Mouse (Mus musculus): ENCODE measurements around the gene Dmkn. TPM values are rescaled to one million over a fixed set of nuclear protein-coding genes. Genes with fewer than 3 reads are reported as not detected.
"Not testable (repeated sequence)": the region's sequence is repeated elsewhere in the genome, so short reads cannot be mapped to it uniquely, and the experiment has no call there.

The Dmkn gene
- polyA plus RNA-seq, 1 experiment from 2014 or later: not detected

- Histone ChIP-seq H3K9ac (replicated peaks; ENCODE audit: low read length) (no peak overlapping the region), H3K4me1 (ENCODE audit: control insufficient read depth, insufficient read depth, low read length) (no peaks in the 10 kb centered on the region), H3K27ac (replicated peaks; ENCODE audit: low read depth, low read length) (no peak overlapping the region), H3K4me2 (ENCODE audit: low read depth, low read length) (no peak overlapping the region), H3K4me3 (ENCODE audit: low read depth, low read length) (no peak overlapping the region), H3K36me3 (replicated peaks; ENCODE audit: control insufficient read depth, insufficient read depth, low read depth, low read length) (no peaks in the 10 kb centered on the region), H3K9me3 (replicated peaks; ENCODE audit: control insufficient read depth, low read length) (no peaks in the 10 kb centered on the region), H3K27me3 (ENCODE audit: control insufficient read depth, insufficient read depth, low read length) (no peaks in the 10 kb centered on the region)
- 90% methylated on average over 3 of the region's 3 CpGs for WGBS
- ATAC-seq (replicated peaks; ENCODE audit: insufficient number of reproducible peaks, low FRiP score, low TSS enrichment, low read depth) (no peak), DNase-seq (ENCODE audit: low spot score) (no peak)
These were observed 60.8 kb downstream of the Dmkn start for GRCm38 (mm10) chr7:30824306-30824705.

- no peaks in the 10 kb centered on the region for H3K9me3 ChIP-seq (replicated peaks; ENCODE audit: control insufficient read depth, low read length)
- H3K27ac ChIP-seq (replicated peaks; ENCODE audit: low read depth, low read length): no peak overlapping the region
- DNase-seq (ENCODE audit: low spot score): no peak
- WGBS: 93% methylated on average over 10 of the region's 10 CpGs
- no peaks in the 10 kb centered on the region for H3K36me3 ChIP-seq (replicated peaks; ENCODE audit: control insufficient read depth, insufficient read depth, low read depth, low read length)
- ATAC-seq (replicated peaks; ENCODE audit: insufficient number of reproducible peaks, low FRiP score, low TSS enrichment, low read depth): no peak
- H3K9ac ChIP-seq (replicated peaks; ENCODE audit: low read length): no peak overlapping the region
- H3K27me3 ChIP-seq (ENCODE audit: control insufficient read depth, insufficient read depth, low read length): no peaks in the 10 kb centered on the region
- H3K4me3 ChIP-seq (ENCODE audit: low read depth, low read length): no peak overlapping the region
- no peaks in the 10 kb centered on the region for H3K4me1 ChIP-seq (ENCODE audit: control insufficient read depth, insufficient read depth, low read length)
- H3K4me2 ChIP-seq (ENCODE audit: low read depth, low read length): no peak overlapping the region
These were observed 63.1 kb downstream of the Dmkn start for GRCm38 (mm10) chr7:30826660-30827059.

- H3K9me3 ChIP-seq (replicated peaks; ENCODE audit: control insufficient read depth, low read length); H3K36me3 ChIP-seq (replicated peaks; ENCODE audit: control insufficient read depth, insufficient read depth, low read depth, low read length); H3K9ac ChIP-seq (replicated peaks; ENCODE audit: low read length); H3K27ac ChIP-seq (replicated peaks; ENCODE audit: low read depth, low read length); H3K27me3 ChIP-seq (ENCODE audit: control insufficient read depth, insufficient read depth, low read length); H3K4me2 ChIP-seq (ENCODE audit: low read depth, low read length); DNase-seq (ENCODE audit: low spot score); H3K4me3 ChIP-seq (ENCODE audit: low read depth, low read length); ATAC-seq (replicated peaks; ENCODE audit: insufficient number of reproducible peaks, low FRiP score, low TSS enrichment, low read depth); H3K4me1 ChIP-seq (ENCODE audit: control insufficient read depth, insufficient read depth, low read length): not testable (repeated sequence)
These were observed 65.3 kb downstream of the Dmkn start for GRCm38 (mm10) chr7:30828871-30829270.

GRCm38 (mm10) chr7:30829428-30829827 lies 65.9 kb downstream of the Dmkn start:
- Histone ChIP-seq H3K27me3 (ENCODE audit: control insufficient read depth, insufficient read depth, low read length) (no peaks in the 10 kb centered on the region), H3K9me3 (replicated peaks; ENCODE audit: control insufficient read depth, low read length) (no peaks in the 10 kb centered on the region), H3K27ac (replicated peaks; ENCODE audit: low read depth, low read length) (no peak overlapping the region), H3K9ac (replicated peaks; ENCODE audit: low read length) (no peak overlapping the region), H3K4me3 (ENCODE audit: low read depth, low read length) (no peak overlapping the region), H3K4me2 (ENCODE audit: low read depth, low read length) (no peak overlapping the region), H3K36me3 (replicated peaks; ENCODE audit: control insufficient read depth, insufficient read depth, low read depth, low read length) (no peaks in the 10 kb centered on the region), H3K4me1 (ENCODE audit: control insufficient read depth, insufficient read depth, low read length) (no peaks in the 10 kb centered on the region)
- ATAC-seq (replicated peaks; ENCODE audit: insufficient number of reproducible peaks, low FRiP score, low TSS enrichment, low read depth): no peak
- WGBS: 73% methylated on average over 3 of the region's 3 CpGs
- no peak for DNase-seq (ENCODE audit: low spot score)

Other genes starting within 250 kb of the Dmkn start
- 11.5 and 14.7 TPM in 2 replicates for gene Arhgap33, start 228.7 kb upstream of the Dmkn start, polyA plus RNA-seq (2014; fragmentation: Nextera tagmentation; extraction: Ambion mirVana)
- gene Hspb6, start 211.6 kb upstream of the Dmkn start, polyA plus RNA-seq (2014; fragmentation: Nextera tagmentation; extraction: Ambion mirVana): 4.4 and 6.2 TPM in 2 replicates
- 13.0 and 13.7 TPM in 2 replicates for gene Proser3, start 211.5 kb upstream of the Dmkn start, polyA plus RNA-seq (2014; fragmentation: Nextera tagmentation; extraction: Ambion mirVana)
- gene Lin37, start 203.9 kb upstream of the Dmkn start, polyA plus RNA-seq (2014; fragmentation: Nextera tagmentation; extraction: Ambion mirVana): 40.2 and 44.8 TPM in 2 replicates
- 99.9 and 102 TPM in 2 replicates for gene U2af1l4, start 200.5 kb upstream of the Dmkn start, polyA plus RNA-seq (2014; fragmentation: Nextera tagmentation; extraction: Ambion mirVana)
- 5.9 and 7.0 TPM in 2 replicates for gene Gm49396, start 200.4 kb upstream of the Dmkn start, polyA plus RNA-seq (2014; fragmentation: Nextera tagmentation; extraction: Ambion mirVana)
- 108 and 110 TPM in 2 replicates for gene Psenen, start 200.1 kb upstream of the Dmkn start, polyA plus RNA-seq (2014; fragmentation: Nextera tagmentation; extraction: Ambion mirVana)
- gene Igflr1, start 198.3 kb upstream of the Dmkn start, polyA plus RNA-seq (2014; fragmentation: Nextera tagmentation; extraction: Ambion mirVana): 1.5 and 2.9 TPM in 2 replicates
- gene Kmt2b, start 175.0 kb upstream of the Dmkn start, polyA plus RNA-seq (2014; fragmentation: Nextera tagmentation; extraction: Ambion mirVana): 7.2 and 8.4 TPM in 2 replicates
- 0.21 and 0.43 TPM in 2 replicates for gene Zbtb32, start 164.8 kb upstream of the Dmkn start, polyA plus RNA-seq (2014; fragmentation: Nextera tagmentation; extraction: Ambion mirVana)
- gene Upk1a, start 150.9 kb upstream of the Dmkn start, polyA plus RNA-seq (2014; fragmentation: Nextera tagmentation; extraction: Ambion mirVana): 0.14 and 0.35 TPM in 2 replicates
- gene Cox6b1, start 137.6 kb upstream of the Dmkn start, polyA plus RNA-seq (2014; fragmentation: Nextera tagmentation; extraction: Ambion mirVana): 700 and 782 TPM in 2 replicates
- 0.20 TPM in 1 of 2 replicates, not detected in the other for gene Etv2, start 127.9 kb upstream of the Dmkn start, polyA plus RNA-seq (2014; fragmentation: Nextera tagmentation; extraction: Ambion mirVana)
- gene Rbm42, start 113.4 kb upstream of the Dmkn start, polyA plus RNA-seq (2014; fragmentation: Nextera tagmentation; extraction: Ambion mirVana): 108 and 118 TPM in 2 replicates
- gene Haus5, start 98.8 kb upstream of the Dmkn start, polyA plus RNA-seq (2014; fragmentation: Nextera tagmentation; extraction: Ambion mirVana): 50.1 and 53.1 TPM in 2 replicates
- gene Pmis2, start 92.2 kb upstream of the Dmkn start, polyA plus RNA-seq (2014; fragmentation: Nextera tagmentation; extraction: Ambion mirVana): not detected in 2 replicates
- gene 2200002J24Rik, start 64.8 kb upstream of the Dmkn start, polyA plus RNA-seq (2014; fragmentation: Nextera tagmentation; extraction: Ambion mirVana): not detected in 2 replicates
- 0.26 TPM in 1 of 2 replicates, not detected in the other for gene Atp4a, start 51.5 kb upstream of the Dmkn start, polyA plus RNA-seq (2014; fragmentation: Nextera tagmentation; extraction: Ambion mirVana)
- 129 and 145 TPM in 2 replicates for gene Tmem147, start 34.2 kb upstream of the Dmkn start, polyA plus RNA-seq (2014; fragmentation: Nextera tagmentation; extraction: Ambion mirVana)
- 0.24 TPM in 1 of 2 replicates, not detected in the other for gene Gapdhs, start 20.1 kb upstream of the Dmkn start, polyA plus RNA-seq (2014; fragmentation: Nextera tagmentation; extraction: Ambion mirVana)
- 1.0 and 2.0 TPM in 2 replicates for gene Sbsn, start 12.3 kb upstream of the Dmkn start, polyA plus RNA-seq (2014; fragmentation: Nextera tagmentation; extraction: Ambion mirVana)
- not detected in 2 replicates for gene Krtdap, start 24.1 kb downstream of the Dmkn start, polyA plus RNA-seq (2014; fragmentation: Nextera tagmentation; extraction: Ambion mirVana)
- not detected in 2 replicates for gene Ffar2, start 60.0 kb downstream of the Dmkn start, polyA plus RNA-seq (2014; fragmentation: Nextera tagmentation; extraction: Ambion mirVana)
- not detected in 2 replicates for gene Ffar3, start 92.4 kb downstream of the Dmkn start, polyA plus RNA-seq (2014; fragmentation: Nextera tagmentation; extraction: Ambion mirVana)
- gene Ffar1, start 97.8 kb downstream of the Dmkn start, polyA plus RNA-seq (2014; fragmentation: Nextera tagmentation; extraction: Ambion mirVana): not detected in 2 replicates
- gene Cd22, start 116.6 kb downstream of the Dmkn start, polyA plus RNA-seq (2014; fragmentation: Nextera tagmentation; extraction: Ambion mirVana): not detected in 2 replicates
- gene Mag, start 151.1 kb downstream of the Dmkn start, polyA plus RNA-seq (2014; fragmentation: Nextera tagmentation; extraction: Ambion mirVana): 0.17 and 0.42 TPM in 2 replicates
- gene Hamp2, start 160.9 kb downstream of the Dmkn start, polyA plus RNA-seq (2014; fragmentation: Nextera tagmentation; extraction: Ambion mirVana): not detected in 2 replicates
- gene Hamp, start 180.3 kb downstream of the Dmkn start, polyA plus RNA-seq (2014; fragmentation: Nextera tagmentation; extraction: Ambion mirVana): not detected in 2 replicates
- gene Usf2, start 193.0 kb downstream of the Dmkn start, polyA plus RNA-seq (2014; fragmentation: Nextera tagmentation; extraction: Ambion mirVana): 21.9 and 25.9 TPM in 2 replicates
- gene Lsr, start 209.7 kb downstream of the Dmkn start, polyA plus RNA-seq (2014; fragmentation: Nextera tagmentation; extraction: Ambion mirVana): 18.9 and 20.5 TPM in 2 replicates
- 1.6 and 1.8 TPM in 2 replicates for gene Fam187b, start 210.0 kb downstream of the Dmkn start, polyA plus RNA-seq (2014; fragmentation: Nextera tagmentation; extraction: Ambion mirVana)

Data from embryonic facial prominence, embryonic 11.5 days (tissue).